Mouse (Mus musculus) heart, embryonic 10.5 days (tissue): ENCODE data around the gene Lrrn3. TPM values are rescaled to one million over a fixed set of nuclear protein-coding genes. Genes with fewer than 3 reads are reported as not detected.

Source experiments
- DNase-seq: peaks from one replicate; pipeline ENCODE4 v3.0.0-alpha.2; 2017; ENCODE audit warnings: low spot score
- H3K27ac ChIP-seq: fragments of 300-500 bp; sonication (generic); 2 replicates; pipeline ENCODE4 v1.5.1; 2016; ENCODE audit warnings: mild to moderate bottlenecking
- H3K27me3 ChIP-seq: fragments of 300-500 bp; sonication (generic); 2 replicates; pipeline ENCODE4 v1.6.1; 2016; ENCODE audit warnings: mild to moderate bottlenecking; ENCODE audit not compliant: poor library complexity, insufficient read depth, severe bottlenecking
- H3K36me3 ChIP-seq: fragments of 300-500 bp; sonication (generic); 2 replicates; pipeline ENCODE4 v1.6.1; 2016; ENCODE audit warnings: mild to moderate bottlenecking, moderate library complexity
- H3K4me1 ChIP-seq: fragments of 300-500 bp; sonication (generic); 2 replicates; pipeline ENCODE4 v1.6.1; 2016; ENCODE audit warnings: mild to moderate bottlenecking
- H3K4me3 ChIP-seq: fragments of 300-500 bp; sonication (generic); 2 replicates; pipeline ENCODE4 v1.5.1; 2016; ENCODE audit warnings: mild to moderate bottlenecking, moderate library complexity
- H3K9me3 ChIP-seq: fragments of 300-500 bp; sonication (generic); 2 replicates; pipeline ENCODE4 v1.6.1; 2016; ENCODE audit warnings: mild to moderate bottlenecking, moderate library complexity
- WGBS: fragments of 180-500 bp; shearing (Covaris S2); methylation state at CpG from one replicate; pipeline ENCODE4 v1.1.7; 2016; 5-methylcytosine and 5-hydroxymethylcytosine counted together
- polyA plus RNA-seq: library from polyadenylated mRNA; unstranded; fragments of >200 nt; fragmentation: Nextera tagmentation; extraction: Ambion mirVana; gene quantifications from 2 replicates; pipeline ENCODE4 v1.2.1, GENCODE M21; 2016

The Lrrn3 gene
- polyA plus RNA-seq, 1 experiment from 2014 or later, result 4.2 TPM

DNA sequence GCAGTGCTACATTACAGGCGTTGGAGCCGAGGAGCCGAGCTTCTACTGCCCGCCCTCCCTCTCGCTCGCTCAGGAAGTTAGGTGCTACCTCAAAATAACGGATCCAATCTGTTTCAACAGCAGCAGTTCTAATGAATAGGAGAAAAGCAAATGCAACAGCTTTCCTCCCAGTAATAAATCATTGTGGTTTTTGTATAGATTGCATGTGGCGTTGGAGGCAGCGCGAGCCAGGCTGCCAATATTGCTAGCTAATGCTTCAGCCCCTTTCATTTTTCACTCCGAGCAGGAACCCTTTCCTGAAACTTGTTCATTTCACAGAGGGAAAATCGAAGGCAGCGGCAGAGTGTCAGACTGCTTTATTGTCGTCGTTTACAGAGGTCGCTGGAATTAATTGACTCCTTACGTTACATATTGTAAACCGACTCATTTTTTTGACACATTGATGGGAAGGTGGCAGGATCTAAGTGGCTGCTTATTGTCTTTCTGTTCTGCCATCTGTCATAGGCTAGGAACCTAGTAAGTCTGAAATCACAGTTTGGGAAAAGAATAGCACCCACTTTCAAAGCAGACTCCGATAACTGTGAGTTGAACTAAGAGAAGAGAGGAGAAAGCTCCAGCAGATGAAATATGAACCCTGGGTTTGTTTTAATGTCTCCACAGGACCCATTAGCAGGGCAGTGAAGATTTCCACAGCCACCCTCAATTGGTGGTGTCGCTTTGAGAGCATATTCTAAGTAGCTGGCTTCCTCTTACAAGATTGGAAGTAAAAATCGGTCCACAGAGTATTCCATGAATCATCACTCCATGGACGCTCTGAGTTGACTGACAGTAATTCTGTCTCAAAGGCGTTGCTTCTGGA, 2.4 kb downstream of the Lrrn3 start:
- DNase-seq, result no peak
- 68% methylated on average over 23 of the region's 23 CpGs for WGBS
- Histone ChIP-seq H3K4me1 (no peaks in the 10 kb centered on the region), H3K27me3 (no peaks in the 10 kb centered on the region), H3K4me3 (no peak overlapping the region; the same call in 1 of the 2 replicates), H3K36me3 (no peaks in the 10 kb centered on the region), H3K9me3 (no peaks in the 10 kb centered on the region), H3K27ac (no peak overlapping the region)

DNA sequence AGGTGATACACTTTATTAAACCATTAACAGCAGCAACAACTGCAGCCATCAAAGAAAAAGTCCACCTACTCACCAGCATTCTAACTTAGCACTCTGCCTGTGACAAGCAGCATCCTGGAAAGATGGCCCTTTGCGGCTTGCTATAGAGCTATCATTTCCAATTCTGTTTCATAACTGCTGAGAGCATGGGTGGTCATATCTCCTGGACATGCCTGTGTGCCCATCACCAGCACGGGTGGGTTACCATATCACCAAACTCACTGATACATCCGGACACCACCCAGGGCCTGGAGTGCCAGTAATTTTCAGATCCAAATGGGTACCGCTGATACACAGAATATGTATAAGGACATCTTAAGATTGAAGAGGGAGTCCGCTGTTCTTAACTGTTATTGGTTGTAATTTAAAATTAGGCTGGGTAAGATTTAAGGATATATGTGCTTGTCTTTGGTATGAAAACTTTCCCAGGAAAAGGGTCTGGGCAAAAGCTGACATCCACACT, 3.1 kb downstream of the Lrrn3 start:
- no peaks in the 10 kb centered on the region for H3K27me3 ChIP-seq
- no peak for DNase-seq
- no peaks in the 10 kb centered on the region for H3K9me3 ChIP-seq
- no peak overlapping the region for H3K27ac ChIP-seq
- H3K36me3 ChIP-seq, result no peaks in the 10 kb centered on the region
- 86% methylated on average over 5 of the region's 5 CpGs for WGBS
- H3K4me1 ChIP-seq, result no peaks in the 10 kb centered on the region
- H3K4me3 ChIP-seq, result no peak overlapping the region

- DNase-seq, result no peak
- H3K27me3 ChIP-seq, result no peaks in the 10 kb centered on the region
- no peaks in the 10 kb centered on the region for H3K4me1 ChIP-seq
- no peak overlapping the region for H3K4me3 ChIP-seq
- WGBS, result 59% methylated on average over 2 of the region's 2 CpGs
- H3K9me3 ChIP-seq, result no peaks in the 10 kb centered on the region
- H3K27ac ChIP-seq, result no peak overlapping the region
- H3K36me3 ChIP-seq, result no peaks in the 10 kb centered on the region
Observed at GRCm38 (mm10) chr12:41481486-41481885, 4.7 kb downstream of the Lrrn3 start.

- DNase-seq, result no peak
- Histone ChIP-seq H3K27me3 (no peaks in the 10 kb centered on the region), H3K4me1 (no peaks in the 10 kb centered on the region), H3K27ac (no peak overlapping the region), H3K4me3 (no peak overlapping the region), H3K36me3 (no peaks in the 10 kb centered on the region), H3K9me3 (no peaks in the 10 kb centered on the region)
- WGBS, result 73% methylated on average over 6 of the region's 6 CpGs
Observed at GRCm38 (mm10) chr12:41469096-41469801, 17.0 kb downstream of the Lrrn3 start.

- no peak for DNase-seq
- Histone ChIP-seq H3K27me3 (no peaks in the 10 kb centered on the region), H3K9me3 (no peaks in the 10 kb centered on the region), H3K27ac (no peak overlapping the region), H3K4me1 (no peaks in the 10 kb centered on the region), H3K4me3 (no peak overlapping the region), H3K36me3 (no peaks in the 10 kb centered on the region)
- 85% methylated on average over 3 of the region's 3 CpGs for WGBS
Observed at GRCm38 (mm10) chr12:41468374-41468991, 17.7 kb downstream of the Lrrn3 start.

DNA sequence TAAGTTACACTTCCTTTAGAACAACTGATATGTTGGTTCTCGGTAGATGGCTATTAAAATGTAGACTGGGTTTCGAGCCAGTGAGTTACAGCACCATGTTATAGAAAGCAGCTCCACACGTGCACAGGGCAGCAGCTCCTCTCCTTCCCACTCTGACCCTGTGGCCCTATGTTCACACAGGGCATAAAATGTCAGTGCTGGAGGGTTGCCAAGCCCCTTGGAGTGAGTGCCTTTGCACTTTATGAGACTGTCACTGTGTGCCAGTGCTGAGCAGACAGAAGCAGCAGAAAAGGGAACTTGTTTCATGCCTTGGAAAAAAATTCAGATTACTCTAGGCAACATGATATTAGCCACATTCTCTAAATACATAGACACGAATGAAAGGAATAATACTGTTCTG, 47.8 kb downstream of the Lrrn3 start:
- 64% methylated on average over 4 of the region's 4 CpGs for WGBS
- no peaks in the 10 kb centered on the region for H3K36me3 ChIP-seq
- H3K9me3 ChIP-seq, result no peaks in the 10 kb centered on the region
- H3K27ac ChIP-seq, result no peak overlapping the region
- no peak for DNase-seq
- no peaks in the 10 kb centered on the region for H3K4me1 ChIP-seq
- no peak overlapping the region for H3K4me3 ChIP-seq
- H3K27me3 ChIP-seq, result no peaks in the 10 kb centered on the region

GRCm38 (mm10) chr12:41436206-41436985, 49.8 kb downstream of the Lrrn3 start:
- Histone ChIP-seq H3K4me3 (no peak overlapping the region), H3K9me3 (no peaks in the 10 kb centered on the region), H3K36me3 (no peaks in the 10 kb centered on the region), H3K27ac (no peak overlapping the region), H3K27me3 (no peaks in the 10 kb centered on the region), H3K4me1 (no peaks in the 10 kb centered on the region)
- WGBS, result 72% methylated on average over 5 of the region's 5 CpGs
- DNase-seq, result no peak

DNA sequence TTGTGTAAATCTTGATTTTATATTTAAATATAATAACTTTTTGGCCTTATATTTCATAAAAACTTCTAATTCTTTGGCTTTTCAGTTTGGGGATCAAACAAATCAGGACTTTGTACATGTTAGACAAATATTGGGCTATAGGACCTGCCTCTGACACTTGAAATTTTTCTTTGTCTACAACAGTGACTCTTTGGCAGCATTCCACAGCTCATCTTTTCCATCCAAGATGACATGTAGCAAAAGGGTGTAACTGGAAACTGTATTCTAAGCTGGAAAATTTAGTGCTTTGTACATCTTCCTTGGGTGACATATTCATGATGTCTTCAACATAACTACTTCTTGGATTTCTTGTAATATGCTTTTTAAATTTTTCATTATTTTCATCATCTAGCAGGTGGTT, 57.4 kb downstream of the Lrrn3 start:
- Histone ChIP-seq H3K9me3 (no peaks in the 10 kb centered on the region), H3K27me3 (no peaks in the 10 kb centered on the region), H3K36me3 (no peaks in the 10 kb centered on the region), H3K4me3 (no peak overlapping the region), H3K27ac (no peak overlapping the region), H3K4me1 (no peaks in the 10 kb centered on the region)
- no peak for DNase-seq

- Histone ChIP-seq H3K27me3 (no peaks in the 10 kb centered on the region), H3K9me3 (no peaks in the 10 kb centered on the region), H3K36me3 (no peaks in the 10 kb centered on the region), H3K27ac (no peak overlapping the region), H3K4me1 (no peaks in the 10 kb centered on the region), H3K4me3 (no peak overlapping the region)
- WGBS, result 49% methylated on average over 5 of the region's 5 CpGs
- no peak for DNase-seq
Observed at GRCm38 (mm10) chr12:41427464-41427863, 58.8 kb downstream of the Lrrn3 start.

DNA sequence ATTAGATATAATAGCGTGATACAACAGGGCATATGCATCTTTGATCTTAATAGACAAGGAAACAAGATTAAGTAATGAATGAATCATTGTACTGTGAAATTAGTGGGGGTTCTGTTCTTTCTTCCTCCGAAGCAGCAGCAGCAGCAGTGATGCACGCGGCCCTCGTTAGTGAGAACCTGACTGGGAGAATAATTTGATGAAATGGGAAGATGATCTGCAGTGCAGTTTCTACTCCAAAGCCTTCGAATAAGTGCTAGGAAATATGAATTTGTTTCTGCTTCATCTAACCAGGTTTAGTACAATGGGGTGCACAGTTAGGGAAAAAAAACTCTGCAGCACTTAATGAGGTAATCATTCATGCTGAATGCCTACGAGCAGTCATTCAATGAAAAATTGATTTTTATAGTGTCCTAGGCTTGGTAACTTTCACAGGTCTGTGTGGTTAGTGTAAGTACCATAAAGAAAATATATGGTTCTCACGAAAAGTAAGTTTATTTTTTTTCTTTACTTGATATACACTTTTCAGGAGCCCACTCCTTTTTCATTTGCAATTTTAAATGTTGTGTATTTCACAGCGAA, 61.0 kb downstream of the Lrrn3 start:
- Histone ChIP-seq H3K36me3 (no peaks in the 10 kb centered on the region), H3K4me3 (no peak overlapping the region), H3K9me3 (no peaks in the 10 kb centered on the region), H3K27me3 (no peaks in the 10 kb centered on the region), H3K4me1 (no peaks in the 10 kb centered on the region), H3K27ac (no peak overlapping the region)
- no peak for DNase-seq
- WGBS, result 80% methylated on average over 9 of the region's 9 CpGs

DNA sequence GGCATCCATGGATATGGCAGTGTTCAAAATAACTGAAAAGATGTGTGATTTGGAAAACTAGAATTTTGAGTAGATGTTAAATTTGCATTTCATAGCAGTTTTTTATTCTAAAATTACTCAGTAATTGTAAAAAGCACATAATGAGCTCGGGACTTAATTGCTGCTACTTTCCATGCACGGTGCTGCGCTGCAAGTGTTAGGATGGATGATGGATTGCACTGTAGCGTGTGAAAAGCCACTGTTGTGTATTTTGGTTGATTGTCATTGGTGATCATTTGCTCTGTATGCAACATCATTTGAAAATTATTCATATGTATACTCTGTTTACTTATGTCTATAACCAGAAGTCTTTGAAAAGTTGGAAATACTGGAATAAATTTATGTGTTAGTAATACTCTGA, 68.3 kb downstream of the Lrrn3 start:
- no peaks in the 10 kb centered on the region for H3K4me1 ChIP-seq
- DNase-seq, result no peak
- H3K4me3 ChIP-seq, result no peak overlapping the region
- H3K27me3 ChIP-seq, result no peaks in the 10 kb centered on the region
- H3K36me3 ChIP-seq, result no peaks in the 10 kb centered on the region
- no peak overlapping the region for H3K27ac ChIP-seq
- WGBS, result 82% methylated on average over 4 of the region's 4 CpGs
- no peaks in the 10 kb centered on the region for H3K9me3 ChIP-seq

DNA sequence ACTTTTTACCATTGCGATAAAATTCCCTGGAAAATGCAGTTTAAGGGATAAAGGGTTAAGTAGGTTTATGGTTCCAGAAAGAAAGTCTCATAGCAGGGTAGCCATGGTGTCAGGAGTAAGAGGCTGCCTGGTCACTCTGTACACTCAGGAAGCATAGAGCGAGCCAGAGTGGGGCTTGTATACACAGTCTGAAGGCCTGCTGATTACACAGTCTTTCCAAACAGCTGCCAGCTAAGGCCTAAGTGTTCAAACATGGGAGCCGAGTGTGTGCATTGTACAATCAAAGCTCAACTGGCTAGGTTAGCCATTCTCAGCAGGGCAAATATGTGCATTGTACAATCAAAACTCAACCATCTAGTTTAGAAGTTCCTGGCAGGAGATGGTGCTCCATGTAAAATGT, 69.1 kb downstream of the Lrrn3 start:
- no peak overlapping the region for H3K27ac ChIP-seq
- H3K4me1 ChIP-seq, result no peaks in the 10 kb centered on the region
- H3K9me3 ChIP-seq, result no peaks in the 10 kb centered on the region
- H3K27me3 ChIP-seq, result no peaks in the 10 kb centered on the region
- no peak overlapping the region for H3K4me3 ChIP-seq
- no peaks in the 10 kb centered on the region for H3K36me3 ChIP-seq
- DNase-seq, result no peak
- 63% methylated on average over 3 of the region's 3 CpGs for WGBS
